Mouse (Mus musculus): ENCODE measurements around the gene Ndufaf3. TPM values are rescaled to one million over a fixed set of nuclear protein-coding genes. Genes with fewer than 3 reads are reported as not detected.

Gene Ndufaf3
- polyA plus RNA-seq, 1 experiment from 2014 or later = 69.0 TPM

DNA sequence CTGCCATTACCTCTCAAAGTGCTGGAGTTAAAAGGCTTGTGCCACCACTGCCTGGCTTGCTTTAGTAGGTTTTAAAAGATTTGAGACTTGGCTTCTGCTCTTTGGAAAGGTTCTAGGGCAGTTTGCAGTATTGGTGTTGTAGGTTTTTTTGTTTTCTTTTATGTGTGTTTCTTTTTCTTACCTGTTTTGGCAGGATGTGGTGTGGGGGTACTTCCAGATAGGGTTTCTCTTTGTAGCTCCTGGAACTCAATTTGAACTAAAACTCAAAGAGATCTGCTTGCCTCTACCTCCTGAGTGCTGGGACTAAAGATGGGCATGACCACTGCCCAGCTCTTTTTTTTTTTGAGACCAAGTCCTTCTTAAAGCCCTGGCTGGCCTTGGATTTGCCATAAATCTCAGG, 26.4 kb downstream of the Ndufaf3 start:
- Histone ChIP-seq H3K9ac (no peak overlapping the region), H3K4me1 (no peaks in the 10 kb centered on the region), H3K4me2 (replicated peaks) (no peak overlapping the region), H3K4me3 (no peak overlapping the region), H3K36me3 (peaks cover 82% of the 10 kb centered on the region), H3K27me3 (replicated peaks) (no peaks in the 10 kb centered on the region), H3K9me3 (no peaks in the 10 kb centered on the region), H3K27ac (no peak overlapping the region)
- ATAC-seq (ENCODE audit: low FRiP score, low read depth) = no peak

DNA sequence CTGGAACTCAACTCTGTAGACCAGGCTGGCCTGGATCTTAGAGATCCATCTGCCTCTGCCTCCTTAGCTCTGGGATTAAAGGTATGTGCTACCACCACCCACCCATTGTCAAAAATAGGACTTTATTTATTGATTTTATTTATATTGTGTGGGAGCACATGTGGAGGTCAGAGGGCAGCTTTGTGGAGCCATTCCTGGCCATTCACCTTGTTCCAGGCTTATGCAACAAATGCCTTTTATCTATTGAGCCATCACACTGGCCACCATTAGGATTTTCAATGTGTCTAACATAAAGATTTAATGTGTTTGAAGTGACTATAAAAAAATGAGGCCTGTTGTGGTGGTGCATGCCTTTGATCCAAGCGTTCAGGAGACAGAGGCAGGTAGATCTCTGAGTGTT, 35.7 kb downstream of the Ndufaf3 start:
- Histone ChIP-seq H3K36me3 (peaks cover 78% of the 10 kb centered on the region), H3K4me3 (no peak overlapping the region), H3K27me3 (replicated peaks) (no peaks in the 10 kb centered on the region), H3K4me1 (no peaks in the 10 kb centered on the region), H3K4me2 (replicated peaks) (no peak overlapping the region), H3K9me3 (no peaks in the 10 kb centered on the region), H3K9ac (no peak overlapping the region), H3K27ac (no peak overlapping the region)
- WGBS = 93% methylated on average over 1 of the region's 1 CpGs
- ATAC-seq (ENCODE audit: low FRiP score, low read depth) = no peak

DNA sequence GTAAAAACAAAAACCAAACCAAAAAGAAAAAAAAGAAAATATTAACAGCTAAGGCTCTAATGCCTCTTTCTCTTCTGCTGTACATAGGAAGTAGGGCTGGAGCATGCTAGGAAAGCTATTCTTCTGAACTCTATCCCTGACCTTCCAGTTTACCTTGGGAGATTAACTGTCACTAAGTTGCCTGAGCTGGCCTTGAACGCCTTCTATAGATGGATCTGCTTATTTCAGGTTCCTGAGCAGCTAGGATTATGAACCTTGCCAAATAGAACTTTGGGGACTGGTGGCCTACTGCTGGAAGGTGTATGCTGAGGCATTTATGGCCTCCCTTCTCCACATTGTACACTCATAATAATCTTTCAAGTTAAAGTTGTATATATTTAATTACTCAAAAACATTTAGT, 36.3 kb downstream of the Ndufaf3 start:
- H3K27me3 ChIP-seq (replicated peaks) = no peaks in the 10 kb centered on the region
- H3K4me3 ChIP-seq = no peak overlapping the region
- no peaks in the 10 kb centered on the region for H3K9me3 ChIP-seq
- WGBS = 97% methylated on average over 1 of the region's 1 CpGs
- H3K9ac ChIP-seq = no peak overlapping the region
- ATAC-seq (ENCODE audit: low FRiP score, low read depth) = no peak
- peaks cover 72% of the 10 kb centered on the region for H3K36me3 ChIP-seq
- no peak overlapping the region for H3K4me2 ChIP-seq (replicated peaks)
- no peak overlapping the region for H3K27ac ChIP-seq
- no peaks in the 10 kb centered on the region for H3K4me1 ChIP-seq

DNA sequence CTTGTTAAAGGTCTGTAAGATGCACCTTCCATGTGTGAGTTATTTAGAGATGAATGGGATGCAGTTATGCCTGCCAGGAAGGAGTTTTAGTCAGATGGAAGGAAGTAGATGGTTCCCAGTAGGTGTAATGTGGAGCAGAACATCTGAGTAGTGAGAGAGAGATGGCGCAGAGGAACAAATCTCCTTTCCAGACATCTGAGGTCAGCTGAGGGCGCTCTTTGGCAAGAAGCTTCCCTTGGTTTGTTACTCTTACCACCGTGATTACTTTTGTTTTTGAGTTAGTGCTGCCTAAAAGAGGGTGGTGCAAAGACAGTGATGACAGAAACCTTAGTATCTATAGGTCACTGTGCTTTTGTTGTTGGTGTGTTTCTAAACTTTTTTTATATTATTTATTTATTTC, 41.8 kb downstream of the Ndufaf3 start:
- H3K27me3 ChIP-seq (replicated peaks) = no peaks in the 10 kb centered on the region
- H3K27ac ChIP-seq = no peak overlapping the region
- no peak overlapping the region for H3K4me3 ChIP-seq
- H3K9ac ChIP-seq = no peak overlapping the region
- no peaks in the 10 kb centered on the region for H3K9me3 ChIP-seq
- H3K36me3 ChIP-seq = peaks cover 27% of the 10 kb centered on the region
- ATAC-seq (ENCODE audit: low FRiP score, low read depth) = no peak
- peaks cover 5% of the 10 kb centered on the region; the same call in 1 of the 2 replicates for H3K4me1 ChIP-seq
- no peak overlapping the region for H3K4me2 ChIP-seq (replicated peaks)
- 86% methylated on average over 3 of the region's 3 CpGs for WGBS

DNA sequence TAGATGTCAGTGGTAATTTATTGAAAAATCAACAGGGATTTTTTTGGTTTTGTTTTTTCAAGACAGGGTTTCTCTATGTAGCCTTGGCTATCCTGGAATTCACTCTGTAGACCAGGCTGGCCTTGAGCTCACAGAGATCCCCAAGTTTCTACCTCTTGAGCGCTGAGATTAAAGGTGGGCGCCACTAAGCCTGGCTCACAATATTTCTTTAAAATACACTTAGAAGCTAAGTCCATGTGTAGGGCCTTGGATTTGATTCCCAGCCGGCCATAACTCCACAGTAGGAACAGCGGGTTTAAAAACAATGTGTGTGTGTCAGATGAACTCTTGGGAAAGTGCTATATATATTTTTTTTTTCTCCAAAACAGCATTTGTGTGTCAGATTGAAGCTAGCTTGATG, 43.9 kb downstream of the Ndufaf3 start:
- H3K27ac ChIP-seq = no peak overlapping the region
- no peak overlapping the region for H3K9ac ChIP-seq
- H3K4me2 ChIP-seq (replicated peaks) = no peak overlapping the region
- H3K4me3 ChIP-seq = no peak overlapping the region
- no peak for ATAC-seq (ENCODE audit: low FRiP score, low read depth)
- WGBS = 94% methylated on average over 4 of the region's 4 CpGs
- no peaks in the 10 kb centered on the region for H3K27me3 ChIP-seq (replicated peaks)
- no peaks in the 10 kb centered on the region for H3K9me3 ChIP-seq
- H3K4me1 ChIP-seq = peaks cover 14% of the 10 kb centered on the region
- peaks cover 6% of the 10 kb centered on the region for H3K36me3 ChIP-seq

DNA sequence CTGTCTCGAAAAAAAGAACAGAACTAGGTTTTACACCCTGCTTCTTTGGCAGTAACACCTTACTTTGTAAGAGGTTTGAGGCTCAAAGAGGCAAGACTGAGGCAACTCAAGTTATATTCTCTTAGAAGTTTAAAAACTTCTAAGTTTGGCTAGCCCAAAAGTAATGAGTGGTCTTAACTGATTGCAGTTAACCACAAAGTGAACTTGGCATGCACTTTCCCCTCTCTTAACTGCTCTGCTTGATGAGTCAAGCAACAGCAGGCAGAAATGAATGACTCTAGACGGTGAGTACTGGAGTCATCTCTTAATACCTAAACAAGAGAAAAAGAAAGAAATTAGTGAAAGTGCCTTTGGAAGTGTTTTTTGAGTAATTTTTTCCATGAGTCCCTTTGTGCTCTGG, 45.6 kb downstream of the Ndufaf3 start:
- Histone ChIP-seq H3K27me3 (replicated peaks) (no peaks in the 10 kb centered on the region), H3K9ac (no peak overlapping the region), H3K4me3 (no peak overlapping the region), H3K9me3 (no peaks in the 10 kb centered on the region), H3K4me1 (peaks cover 14% of the 10 kb centered on the region), H3K36me3 (peaks cover 5% of the 10 kb centered on the region), H3K27ac (no peak overlapping the region), H3K4me2 (replicated peaks) (no peak overlapping the region)
- WGBS = 90% methylated on average over 2 of the region's 2 CpGs
- no peak for ATAC-seq (ENCODE audit: low FRiP score, low read depth)

DNA sequence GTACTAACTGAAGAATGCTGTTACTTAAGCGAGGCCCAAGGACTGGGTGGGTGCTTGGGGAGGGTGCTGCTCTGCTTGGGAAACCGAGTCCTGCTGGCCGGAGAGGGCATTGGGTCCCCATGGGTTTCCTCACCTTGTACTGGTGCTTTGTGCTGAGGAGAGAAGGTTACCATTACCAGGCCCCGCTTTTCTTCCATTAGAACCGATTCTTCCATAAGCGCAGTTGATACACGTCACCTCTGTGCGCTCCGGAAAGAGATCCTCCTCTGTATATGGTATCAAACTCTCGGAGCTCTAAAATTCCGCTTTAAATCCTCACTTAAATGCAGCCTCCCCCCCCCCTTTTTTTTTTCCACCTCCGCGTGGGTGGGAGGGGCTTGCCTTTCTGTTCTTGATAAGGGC, 49.3 kb downstream of the Ndufaf3 start:
- Histone ChIP-seq H3K9me3 (no peaks in the 10 kb centered on the region), H3K27ac (peak overlapping the region; percentile 99), H3K4me3 (peak overlapping the region; percentile 92), H3K4me2 (replicated peaks) (peak overlapping the region; percentile 70), H3K36me3 (peaks cover 26% of the 10 kb centered on the region), H3K27me3 (replicated peaks) (no peaks in the 10 kb centered on the region), H3K4me1 (peaks cover 21% of the 10 kb centered on the region), H3K9ac (peak overlapping the region; percentile 96)
- ATAC-seq (ENCODE audit: low FRiP score, low read depth) = peak; percentile 5; the same call in 1 of the 2 replicates
- WGBS = under 1% methylated on average over 13 of the region's 13 CpGs

DNA sequence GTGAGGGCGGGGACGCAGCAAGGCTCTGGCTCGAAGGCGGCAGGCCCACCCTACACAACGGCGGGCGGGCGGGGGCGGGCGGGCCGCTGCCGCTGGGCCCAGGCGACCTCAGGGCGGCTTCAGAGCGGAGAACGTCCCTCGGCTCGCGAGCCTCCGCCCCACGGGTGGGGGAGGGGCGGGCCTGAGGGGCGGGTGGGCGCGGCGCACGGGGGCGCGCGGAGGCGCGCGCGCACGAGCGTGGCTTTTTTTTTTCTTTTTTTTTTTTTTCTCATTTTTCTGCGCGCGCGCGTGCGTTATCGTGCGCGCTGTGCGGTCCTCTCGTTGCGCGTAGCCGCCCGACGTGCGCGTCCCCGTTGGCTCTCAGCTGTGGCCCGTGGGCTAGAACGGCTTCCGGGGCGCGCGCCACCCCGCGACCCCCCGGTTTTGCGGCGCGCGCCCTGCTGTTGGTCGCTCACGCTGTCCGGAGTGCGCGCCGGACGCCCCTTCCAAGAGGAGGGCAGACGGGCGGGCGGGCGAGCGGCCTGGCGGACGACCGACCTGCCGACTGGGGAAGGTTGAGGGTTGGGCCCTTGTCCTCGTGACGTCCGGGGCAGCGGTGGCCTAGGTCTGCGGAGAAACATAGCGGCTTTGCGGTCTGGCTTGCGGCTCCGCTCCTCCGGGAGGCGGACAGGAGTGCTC, 49.8 kb downstream of the Ndufaf3 start:
- H3K27ac ChIP-seq = peak overlapping the region; percentile 99
- H3K4me1 ChIP-seq = peaks cover 21% of the 10 kb centered on the region
- under 1% methylated on average over 68 of the region's 95 CpGs for WGBS
- H3K36me3 ChIP-seq = peaks cover 32% of the 10 kb centered on the region
- no peaks in the 10 kb centered on the region for H3K9me3 ChIP-seq
- H3K4me2 ChIP-seq (replicated peaks) = peak overlapping the region; percentile 70
- ATAC-seq (ENCODE audit: low FRiP score, low read depth) = peak; percentile 83
- H3K27me3 ChIP-seq (replicated peaks) = no peaks in the 10 kb centered on the region
- peak overlapping the region; percentile 96 for H3K9ac ChIP-seq
- H3K4me3 ChIP-seq = peak overlapping the region; percentile 92

DNA sequence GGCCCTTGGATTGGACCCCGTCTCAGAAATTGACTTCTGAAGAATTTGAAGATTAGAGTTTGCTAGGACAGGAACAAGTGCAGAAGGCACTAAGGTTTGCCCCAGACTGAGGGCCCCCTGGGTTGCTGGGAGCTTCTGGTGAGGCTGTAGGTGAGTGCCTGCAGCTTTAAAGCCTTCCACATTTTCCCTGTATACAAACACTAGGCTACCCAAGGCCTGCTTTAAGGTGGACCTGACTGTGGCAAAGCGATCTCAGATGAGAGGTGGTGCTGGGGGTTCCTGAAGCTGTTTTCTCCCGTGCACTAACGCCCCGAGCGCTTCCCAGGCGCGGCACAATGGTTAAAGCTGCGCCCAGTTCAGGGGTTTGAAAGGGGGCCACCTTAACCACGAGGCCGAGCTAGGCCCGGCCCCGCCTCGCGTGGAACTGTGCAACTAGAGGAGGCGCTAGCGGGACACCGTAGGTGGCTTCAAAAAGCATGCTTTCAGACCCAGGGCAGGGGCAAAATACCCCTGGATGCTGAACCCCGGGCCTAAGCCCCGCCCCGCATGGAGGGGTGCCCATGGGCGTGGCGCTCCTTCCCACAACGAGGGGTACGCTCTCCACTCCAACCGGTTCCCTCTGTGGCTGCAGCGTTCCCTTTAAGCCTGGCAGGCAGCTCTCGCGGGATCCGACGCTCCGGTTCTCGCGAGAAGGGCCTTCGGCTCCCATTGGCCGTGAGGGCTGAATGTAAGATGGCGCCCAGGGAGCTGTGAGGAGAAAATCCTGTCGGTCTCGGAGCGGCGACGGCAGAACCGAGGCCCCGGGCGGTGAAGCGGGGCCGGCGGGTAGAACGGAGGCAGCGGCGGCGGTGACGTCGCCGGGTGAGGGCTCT, 50.6 kb downstream of the Ndufaf3 start, which contains the start of gene Qrich1:
Gene Qrich1, plus strand, starts transcription at position 427 of the 872 bp plus-strand sequence.
- 2% methylated on average over 55 of the region's 55 CpGs for WGBS
- peak within 1 kb of the TSS; percentile 92 for H3K4me3 ChIP-seq
- H3K9ac ChIP-seq = peak within 1 kb of the TSS; percentile 96
- peak within 1 kb of the TSS; percentile 70 for H3K4me2 ChIP-seq (replicated peaks)
- peak; percentile 96 for ATAC-seq (ENCODE audit: low FRiP score, low read depth)
- H3K27me3 ChIP-seq (replicated peaks) = no peaks in the 10 kb centered on the region
- peak within 1 kb of the TSS; percentile 99 for H3K27ac ChIP-seq
- peaks cover 16% of the 10 kb centered on the region for H3K4me1 ChIP-seq
- peaks cover 38% of the 10 kb centered on the region for H3K36me3 ChIP-seq
- H3K9me3 ChIP-seq = no peaks in the 10 kb centered on the region

MicroRNAs within 50 kb of the gene (microRNA counts, 519-probe panel; counts per million panel counts)
- microRNA mmu-miR-191 (5,174 counts per million, percentile 84 among the panel's probes with 10 or more counts), microRNA mmu-miR-425 (4,159 counts per million, percentile 77 among the panel's probes with 10 or more counts)

Small RNA genes lying within 50 kb of the gene (microRNA-seq; reads per million reads assigned to microRNA genes)
- gene Gm24083 (not detected), gene Mir191 (not detected), gene Mir425 (1,025 reads per million, percentile 78 among the genes with 10 or more reads in this experiment)

Other genes starting within 250 kb of the Ndufaf3 start
- 656 and 664 TPM in 2 replicates for gene Gpx1, start 228.5 kb downstream of the Ndufaf3 start, polyA plus RNA-seq (2016; fragmentation: Nextera tagmentation; extraction: Ambion mirVana)
- 124 and 138 TPM in 2 replicates for gene Usp4, start 219.6 kb downstream of the Ndufaf3 start, polyA plus RNA-seq (2016; fragmentation: Nextera tagmentation; extraction: Ambion mirVana)
- gene 1700102P08Rik, start 174.6 kb downstream of the Ndufaf3 start, polyA plus RNA-seq (2016; fragmentation: Nextera tagmentation; extraction: Ambion mirVana) = 1.3 and 1.7 TPM in 2 replicates
- gene Ccdc36, start 138.9 kb downstream of the Ndufaf3 start, polyA plus RNA-seq (2016; fragmentation: Nextera tagmentation; extraction: Ambion mirVana) = 0.80 and 0.84 TPM in 2 replicates
- gene BC048562, start 131.0 kb downstream of the Ndufaf3 start, polyA plus RNA-seq (2016; fragmentation: Nextera tagmentation; extraction: Ambion mirVana) = not detected in 2 replicates
- gene Ccdc71, start 106.9 kb downstream of the Ndufaf3 start, polyA plus RNA-seq (2016; fragmentation: Nextera tagmentation; extraction: Ambion mirVana) = 44.8 and 49.4 TPM in 2 replicates
- gene Klhdc8b, start 105.9 kb downstream of the Ndufaf3 start, polyA plus RNA-seq (2016; fragmentation: Nextera tagmentation; extraction: Ambion mirVana) = 51.1 and 63.4 TPM in 2 replicates
- 28.6 and 29.4 TPM in 2 replicates for gene Lamb2, start 87.7 kb downstream of the Ndufaf3 start, polyA plus RNA-seq (2016; fragmentation: Nextera tagmentation; extraction: Ambion mirVana)
- 104 TPM in 2 replicates for gene Usp19, start 76.8 kb downstream of the Ndufaf3 start, polyA plus RNA-seq (2016; fragmentation: Nextera tagmentation; extraction: Ambion mirVana)
- gene Qars, start 59.7 kb downstream of the Ndufaf3 start, polyA plus RNA-seq (2016; fragmentation: Nextera tagmentation; extraction: Ambion mirVana) = 86.9 and 89.9 TPM in 2 replicates
- gene Qrich1, start 50.6 kb downstream of the Ndufaf3 start, polyA plus RNA-seq (2016; fragmentation: Nextera tagmentation; extraction: Ambion mirVana) = 162 and 164 TPM in 2 replicates
- gene Impdh2, start 7.1 kb downstream of the Ndufaf3 start, polyA plus RNA-seq (2016; fragmentation: Nextera tagmentation; extraction: Ambion mirVana) = 124 and 134 TPM in 2 replicates
- gene Dalrd3, start 2.5 kb upstream of the Ndufaf3 start, polyA plus RNA-seq (2016; fragmentation: Nextera tagmentation; extraction: Ambion mirVana) = 240 and 254 TPM in 2 replicates
- 285 and 286 TPM in 2 replicates for gene Wdr6, start 11.3 kb upstream of the Ndufaf3 start, polyA plus RNA-seq (2016; fragmentation: Nextera tagmentation; extraction: Ambion mirVana)
- gene P4htm, start 30.2 kb upstream of the Ndufaf3 start, polyA plus RNA-seq (2016; fragmentation: Nextera tagmentation; extraction: Ambion mirVana) = 20.9 and 21.3 TPM in 2 replicates
- 56.2 and 57.2 TPM in 2 replicates for gene Arih2, start 82.0 kb upstream of the Ndufaf3 start, polyA plus RNA-seq (2016; fragmentation: Nextera tagmentation; extraction: Ambion mirVana)
- gene Slc25a20, start 94.7 kb upstream of the Ndufaf3 start, polyA plus RNA-seq (2016; fragmentation: Nextera tagmentation; extraction: Ambion mirVana) = 40.1 and 41.8 TPM in 2 replicates
- gene Prkar2a, start 121.9 kb upstream of the Ndufaf3 start, polyA plus RNA-seq (2016; fragmentation: Nextera tagmentation; extraction: Ambion mirVana) = 59.2 and 66.4 TPM in 2 replicates
- 167 and 170 TPM in 2 replicates for gene Ip6k2, start 216.4 kb upstream of the Ndufaf3 start, polyA plus RNA-seq (2016; fragmentation: Nextera tagmentation; extraction: Ambion mirVana)
- 16.4 and 23.6 TPM in 2 replicates for gene Nckipsd, start 240.9 kb upstream of the Ndufaf3 start, polyA plus RNA-seq (2016; fragmentation: Nextera tagmentation; extraction: Ambion mirVana)

Measured in neural tube, embryonic 12.5 days (tissue).